Mouse (Mus musculus) testis, adult 2 months (tissue): ENCODE measurements at regions not wholly inside any gene's neighbourhood (a gene's known extent, or its start where the extent isn't known, plus 50 kb on each side); places are given as distances from the start of the nearest gene placed in this dataset.

Source experiments
- CTCF ChIP-seq: fragments of 200-500 bp; IDR thresholded peaks from 2 replicates; pipeline ENCODE4 v1.5.1; 2012; ENCODE audit warnings: low read depth, mild to moderate bottlenecking, inconsistent platforms, low read length, moderate library complexity; ENCODE audit not compliant: control insufficient read depth, insufficient read depth, insufficient replicate concordance
- POLR2A ChIP-seq: fragments of 200-500 bp; IDR thresholded peaks from 2 replicates; pipeline ENCODE4 v1.6.1; 2012; ENCODE audit warnings: low read depth, mild to moderate bottlenecking, inconsistent platforms, low read length, moderate library complexity; ENCODE audit not compliant: control insufficient read depth

GRCm38 (mm10) chrX:145833106-145833505 lies 328.1 kb upstream of the Amot start:
- TF ChIP-seq POLR2A: no peak
- no peak for TF ChIP-seq CTCF
